Mouse (Mus musculus) cortical plate, adult 2 months (tissue): ENCODE results near the gene Notch4. TPM values are rescaled to one million over a fixed set of nuclear protein-coding genes. Genes with fewer than 3 reads are reported as not detected.

ENCODE experiments used
- H3K27ac ChIP-seq: fragments of 200-500 bp; 2 replicates; pipeline ENCODE4 v1.5.1; 2012; ENCODE audit warnings: low read length, control low read depth, inconsistent platforms; ENCODE audit not compliant: insufficient read depth
- H3K4me1 ChIP-seq: fragments of 200-500 bp; 2 replicates; pipeline ENCODE4 v1.6.1; 2011; ENCODE audit warnings: low read length; ENCODE audit not compliant: control insufficient read depth, insufficient read depth
- H3K4me3 ChIP-seq: fragments of 200-500 bp; 2 replicates; pipeline ENCODE4 v1.5.1; 2011; ENCODE audit warnings: mild to moderate bottlenecking, low read length, control low read depth; ENCODE audit not compliant: insufficient read depth
- CTCF ChIP-seq: fragments of 200-500 bp; IDR thresholded peaks from 2 replicates; pipeline ENCODE4 v1.5.1; 2011; ENCODE audit warnings: mild to moderate bottlenecking, control low read depth, low read length; ENCODE audit not compliant: insufficient read depth; ENCODE audit errors: extremely low read depth
- POLR2A ChIP-seq: fragments of 200-500 bp; IDR thresholded peaks from 2 replicates; pipeline ENCODE4 v1.6.1; 2011; ENCODE audit warnings: mild to moderate bottlenecking, low read length, control low read depth; ENCODE audit not compliant: insufficient read depth; ENCODE audit errors: extremely low read depth
- polyA plus RNA-seq: library from polyadenylated mRNA; depleted of rRNA; stranded (reverse); fragments of >200 nt; gene quantifications from 2 replicates; pipeline ENCODE4 v1.2.3, GENCODE M21; 2012

Notch4 gene
- polyA plus RNA-seq, 1 experiment: 3.4 TPM

DNA sequence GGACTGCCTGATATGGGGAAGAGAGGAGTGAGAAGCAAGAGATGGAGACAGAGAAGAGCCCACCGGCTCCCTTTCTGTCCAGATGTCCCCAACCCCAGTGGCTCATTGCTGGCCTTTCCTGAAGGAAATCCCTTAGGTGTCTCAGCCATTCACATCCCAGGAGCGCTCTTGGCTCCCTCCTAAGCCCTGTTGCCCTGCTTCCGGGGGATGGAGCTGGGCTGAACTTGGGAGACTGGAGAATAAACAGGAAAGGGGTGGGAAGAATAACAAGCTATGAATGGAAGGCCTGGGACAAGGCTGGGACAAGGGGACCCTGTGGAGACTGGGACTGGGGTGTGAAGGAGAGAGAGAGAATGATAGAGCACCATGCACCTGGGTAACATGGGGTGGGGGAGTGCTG is 728 bp downstream of the Notch4 start:
- H3K27ac ChIP-seq: peak overlapping the region; percentile 81
- TF ChIP-seq CTCF (no peak), POLR2A (0 out of 2 replicates have a peak, but pooled peaks have one; percentile 24)
- peak overlapping the region; percentile 17; the same call in 1 of the 2 replicates for H3K4me3 ChIP-seq

GRCm38 (mm10) chr17:34567311-34567710 is 3.2 kb downstream of the Notch4 start:
- H3K27ac ChIP-seq: no peak overlapping the region
- no peaks in the 10 kb centered on the region for H3K4me1 ChIP-seq
- TF ChIP-seq CTCF (no peak), POLR2A (no peak)
- H3K4me3 ChIP-seq: no peak overlapping the region

More for the DNA sequence above, 728 bp downstream of the Notch4 start:
- H3K4me1 ChIP-seq: no peaks in the 10 kb centered on the region

DNA sequence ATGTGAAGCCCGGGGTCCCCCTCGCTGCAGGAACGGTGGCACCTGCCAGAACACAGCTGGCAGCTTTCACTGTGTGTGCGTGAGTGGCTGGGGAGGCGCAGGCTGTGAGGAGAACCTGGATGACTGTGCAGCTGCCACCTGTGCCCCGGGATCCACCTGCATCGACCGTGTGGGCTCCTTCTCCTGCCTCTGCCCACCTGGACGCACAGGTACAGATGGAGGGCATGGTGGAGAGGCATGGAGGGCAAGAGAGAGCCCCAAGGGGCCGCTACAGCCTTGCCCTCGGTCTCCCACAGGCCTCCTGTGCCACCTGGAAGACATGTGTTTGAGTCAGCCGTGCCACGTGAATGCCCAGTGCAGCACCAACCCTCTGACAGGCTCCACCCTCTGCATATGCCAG is 4.4 kb downstream of the Notch4 start:
- H3K4me1 ChIP-seq: no peaks in the 10 kb centered on the region
- TF ChIP-seq POLR2A: no peak
- no peak for TF ChIP-seq CTCF
- H3K4me3 ChIP-seq: no peak overlapping the region
- no peak overlapping the region for H3K27ac ChIP-seq

DNA sequence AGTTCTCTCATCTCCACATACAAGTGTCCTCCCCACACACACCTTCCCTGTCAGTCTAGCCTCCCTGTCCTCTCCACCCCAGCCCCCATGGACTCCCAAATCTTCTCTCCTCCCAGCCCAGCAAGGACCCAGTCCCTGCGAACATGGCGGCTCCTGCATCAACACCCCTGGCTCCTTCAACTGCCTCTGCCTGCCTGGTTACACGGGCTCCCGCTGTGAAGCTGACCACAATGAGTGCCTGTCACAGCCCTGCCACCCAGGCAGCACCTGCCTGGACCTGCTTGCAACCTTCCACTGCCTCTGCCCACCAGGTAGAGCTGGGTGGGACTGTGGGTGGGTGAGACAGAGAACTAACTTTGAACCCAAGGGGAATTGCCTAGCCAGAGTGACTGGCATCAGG is 5.9 kb downstream of the Notch4 start:
- Histone ChIP-seq H3K27ac (no peak overlapping the region), H3K4me3 (no peak overlapping the region)
- no peak for TF ChIP-seq POLR2A
- no peak for TF ChIP-seq CTCF

GRCm38 (mm10) chr17:34571875-34572274 is 7.8 kb downstream of the Notch4 start:
- H3K4me3 ChIP-seq: no peak overlapping the region
- TF ChIP-seq POLR2A: no peak
- TF ChIP-seq CTCF: peak; percentile 28; the same call in 1 of the 2 replicates
- no peaks in the 10 kb centered on the region for H3K4me1 ChIP-seq
- no peak overlapping the region for H3K27ac ChIP-seq

More for the DNA sequence above, 5.9 kb downstream of the Notch4 start:
- H3K4me1 ChIP-seq: no peaks in the 10 kb centered on the region

- TF ChIP-seq POLR2A (no peak), CTCF (no peak)
- no peak overlapping the region for H3K4me3 ChIP-seq
- H3K4me1 ChIP-seq: no peaks in the 10 kb centered on the region
- no peak overlapping the region for H3K27ac ChIP-seq
These were observed 8.3 kb downstream of the Notch4 start for GRCm38 (mm10) chr17:34572361-34572760.

DNA sequence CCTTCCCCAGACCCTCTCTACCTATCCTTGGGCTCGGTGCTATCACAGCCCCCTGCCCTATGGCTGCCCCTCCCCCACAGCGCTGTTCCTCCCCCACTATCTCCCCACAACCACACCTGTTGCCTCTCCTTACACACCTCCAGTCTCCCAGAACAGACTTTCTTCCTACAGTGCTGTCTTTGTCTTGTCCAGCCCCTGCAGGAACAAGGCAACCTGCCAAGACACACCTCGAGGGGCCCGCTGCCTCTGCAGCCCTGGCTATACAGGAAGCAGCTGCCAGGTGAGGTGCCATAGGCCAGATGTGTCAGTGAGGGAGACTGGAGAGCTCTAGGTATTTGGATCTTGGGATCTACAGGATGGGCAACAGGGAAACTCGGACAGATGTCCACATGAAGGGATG is 12.5 kb downstream of the Notch4 start:
- Histone ChIP-seq H3K4me3 (no peak overlapping the region), H3K4me1 (no peaks in the 10 kb centered on the region), H3K27ac (no peak overlapping the region)
- TF ChIP-seq CTCF (no peak), POLR2A (no peak)

GRCm38 (mm10) chr17:34578070-34578469 is 14.0 kb downstream of the Notch4 start:
- Histone ChIP-seq H3K4me3 (no peak overlapping the region), H3K27ac (no peak overlapping the region), H3K4me1 (no peaks in the 10 kb centered on the region)
- TF ChIP-seq POLR2A (no peak), CTCF (no peak)

DNA sequence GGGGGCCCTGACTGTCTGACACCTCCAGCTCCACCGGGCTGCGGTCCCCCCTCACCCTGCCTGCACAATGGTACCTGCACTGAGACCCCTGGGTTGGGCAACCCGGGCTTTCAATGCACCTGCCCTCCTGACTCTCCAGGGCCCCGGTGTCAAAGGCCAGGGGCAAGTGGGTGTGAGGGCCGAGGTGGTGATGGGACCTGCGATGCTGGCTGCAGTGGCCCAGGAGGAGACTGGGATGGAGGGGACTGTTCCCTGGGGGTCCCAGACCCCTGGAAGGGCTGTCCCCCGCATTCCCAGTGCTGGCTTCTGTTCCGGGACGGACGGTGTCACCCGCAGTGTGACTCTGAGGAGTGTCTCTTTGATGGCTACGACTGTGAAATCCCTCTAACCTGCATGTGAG is 18.5 kb downstream of the Notch4 start:
- Histone ChIP-seq H3K4me1 (0 out of 2 replicates have a peak, but pooled peaks cover 2% of the 10 kb centered on the region), H3K4me3 (no peak overlapping the region), H3K27ac (no peak overlapping the region)
- TF ChIP-seq POLR2A (no peak), CTCF (no peak)

DNA sequence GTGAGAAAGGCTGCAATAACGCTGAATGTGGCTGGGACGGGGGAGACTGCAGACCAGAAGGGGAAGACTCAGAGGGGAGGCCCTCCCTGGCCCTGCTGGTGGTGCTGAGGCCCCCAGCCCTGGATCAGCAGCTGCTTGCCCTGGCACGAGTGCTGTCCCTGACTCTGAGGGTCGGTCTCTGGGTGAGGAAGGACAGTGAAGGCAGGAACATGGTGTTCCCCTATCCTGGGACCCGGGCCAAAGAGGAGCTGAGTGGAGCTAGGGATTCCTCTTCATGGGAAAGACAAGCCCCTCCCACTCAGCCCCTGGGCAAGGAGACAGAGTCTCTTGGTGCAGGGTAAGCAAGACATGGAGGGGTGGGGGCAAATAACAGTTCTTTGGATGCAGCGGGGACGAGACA is 19.3 kb downstream of the Notch4 start:
- Histone ChIP-seq H3K4me3 (no peak overlapping the region), H3K27ac (no peak overlapping the region), H3K4me1 (peaks cover 5% of the 10 kb centered on the region; the same call in 1 of the 2 replicates)
- TF ChIP-seq CTCF: no peak
- no peak for TF ChIP-seq POLR2A
